Mouse (Mus musculus) left cerebral cortex, adult 2 months (tissue): Measurements from ENCODE around the gene Dnajc22. TPM values are rescaled to one million over a fixed set of nuclear protein-coding genes. Genes with fewer than 3 reads are reported as not detected.

Source experiments
- DNase-seq, 2 experiments: peaks; one replicate each; pipeline ENCODE4 v3.0.0; 2021 to 2022; ENCODE audit warnings: low spot score in 2 of 2, mixed read lengths in 1 of 2; ENCODE audit errors: extremely low spot score in 1 of 2
- H3K27ac ChIP-seq: fragments of 200-600 bp; 2 replicates; pipeline ENCODE4 v1.8.1; 2022
- H3K4me3 ChIP-seq: fragments of 200-600 bp; 2 replicates; pipeline ENCODE4 v1.8.1; 2022
- CTCF ChIP-seq: fragments of 200-600 bp; IDR thresholded peaks from 2 replicates; pipeline ENCODE4 v1.8.1; 2022; ENCODE audit warnings: antibody characterized with exemption, mild to moderate bottlenecking, moderate library complexity
- intact Hi-C: fragments of 180-260 bp; cut with DNase I; formaldehyde crosslinking; loops from one replicate; pipeline ENCODE4 v1.15.1; 2025
- microRNA-seq, 2 experiments: library from miRNA; unstranded; fragments of <30 nt; microRNA quantifications; one replicate each; pipeline ENCODE4 v1.2.0; 2021
- total RNA-seq, 2 experiments: library from RNA; stranded (reverse); gene quantifications; 2 replicates each; pipeline ENCODE4 v1.2.3; 2021

Dnajc22 gene
- total RNA-seq, 2 experiments from 2014 or later = 0.21 TPM; not detected in 1

GRCm38 (mm10) chr15:99125711-99126080, 32.7 kb downstream of the Dnajc22 start, which contains the start of gene Spats2:
Gene Spats2 (plus strand): TSS chr15:99125916.
- Histone ChIP-seq H3K27ac (peak within 1 kb of the TSS; percentile 86), H3K4me3 (peak within 1 kb of the TSS; percentile 65)
- TF ChIP-seq CTCF = no peak
- no peak for DNase-seq
- intact Hi-C loops = loop anchor here (5.0 kb wide), 1 partner anchor 67 kb away; no protein-coding TSS in a partner anchor

GRCm38 (mm10) chr15:99126081-99126815, 33.3 kb downstream of the Dnajc22 start:
- peak; percentile 89 to 92 for DNase-seq
- H3K4me3 ChIP-seq = peak overlapping the region; percentile 65
- peak overlapping the region; percentile 86 for H3K27ac ChIP-seq
- no peak for TF ChIP-seq CTCF
- intact Hi-C loops = loop anchor here (5.0 kb wide), 1 partner anchor 66 kb away; no protein-coding TSS in a partner anchor

GRCm38 (mm10) chr15:99126816-99127365, 33.9 kb downstream of the Dnajc22 start:
- TF ChIP-seq CTCF = no peak
- intact Hi-C loops = loop anchor here (5.0 kb wide), 1 partner anchor 65 kb away; no protein-coding TSS in a partner anchor
- Histone ChIP-seq H3K4me3 (peak overlapping the region; percentile 65), H3K27ac (peak overlapping the region; percentile 86)
- DNase-seq = no peak

- DNase-seq = no peak
- Histone ChIP-seq H3K4me3 (peak overlapping the region; percentile 65), H3K27ac (no peak overlapping the region)
- intact Hi-C loops = loop anchor here (5.0 kb wide), 1 partner anchor 64 kb away; no protein-coding TSS in a partner anchor
- no peak for TF ChIP-seq CTCF
Observed at GRCm38 (mm10) chr15:99127851-99128522, 35.0 kb downstream of the Dnajc22 start.

GRCm38 (mm10) chr15:99129441-99129840, 36.5 kb downstream of the Dnajc22 start:
- no peak overlapping the region for H3K27ac ChIP-seq
- DNase-seq = no peak
- TF ChIP-seq CTCF = no peak
- no peak overlapping the region for H3K4me3 ChIP-seq
- intact Hi-C loops = loop anchor here (5.0 kb wide), 1 partner anchor 63 kb away; no protein-coding TSS in a partner anchor

GRCm38 (mm10) chr15:99129956-99130910, 37.3 kb downstream of the Dnajc22 start:
- no peak overlapping the region for H3K27ac ChIP-seq
- no peak overlapping the region for H3K4me3 ChIP-seq
- no peak for DNase-seq
- intact Hi-C loops = loop anchor here (5.0 kb wide), 1 partner anchor 62 kb away; no protein-coding TSS in a partner anchor
- no peak for TF ChIP-seq CTCF

GRCm38 (mm10) chr15:99138389-99138788, 45.4 kb downstream of the Dnajc22 start:
- intact Hi-C loops = no loop called here

GRCm38 (mm10) chr15:99139669-99140068, 46.7 kb downstream of the Dnajc22 start:
- no peak for DNase-seq
- peak; percentile 76 for TF ChIP-seq CTCF
- intact Hi-C loops = loop anchor here (5.0 kb wide), 1 partner anchor 48 kb away; no protein-coding TSS in a partner anchor

More at GRCm38 (mm10) chr15:99138389-99138788, 45.4 kb downstream of the Dnajc22 start:
- no peak overlapping the region for H3K4me3 ChIP-seq
- DNase-seq = no peak
- TF ChIP-seq CTCF = no peak
- no peak overlapping the region for H3K27ac ChIP-seq

GRCm38 (mm10) chr15:99150516-99150915, 57.5 kb downstream of the Dnajc22 start:
- TF ChIP-seq CTCF = no peak
- intact Hi-C loops = no loop called here
- Histone ChIP-seq H3K4me3 (no peak overlapping the region), H3K27ac (no peak overlapping the region)
- no peak for DNase-seq

More at GRCm38 (mm10) chr15:99139669-99140068, 46.7 kb downstream of the Dnajc22 start:
- Histone ChIP-seq H3K4me3 (no peak overlapping the region), H3K27ac (no peak overlapping the region)

- Histone ChIP-seq H3K4me3 (no peak overlapping the region), H3K27ac (no peak overlapping the region)
- intact Hi-C loops = no loop called here
- DNase-seq = no peak
- TF ChIP-seq CTCF = no peak
Observed at GRCm38 (mm10) chr15:99151324-99151723, 58.4 kb downstream of the Dnajc22 start.

- intact Hi-C loops = no loop called here
- Histone ChIP-seq H3K4me3 (no peak overlapping the region), H3K27ac (no peak overlapping the region)
- DNase-seq = no peak
- no peak for TF ChIP-seq CTCF
Observed at GRCm38 (mm10) chr15:99153466-99153865, 60.5 kb downstream of the Dnajc22 start.

Small RNA genes lying within 50 kb of the gene (microRNA-seq; reads per million reads assigned to microRNA genes)
- gene Mir6960 = 0 reads per million in 2 experiments

Other genes starting within 250 kb of the Dnajc22 start
- gene Kmt2d, start 222.0 kb upstream of the Dnajc22 start, total RNA-seq = 100 to 1,000 TPM; 100 to 101 TPM
- 10 to 100 TPM; 11.8 to 12.1 TPM for gene Rhebl1, start 198.6 kb upstream of the Dnajc22 start, total RNA-seq
- gene Dhh, start 194.6 kb upstream of the Dnajc22 start, total RNA-seq = under 1 TPM in 1 of 2 experiments, not detected in 1; 0.28 TPM
- gene Lmbr1l, start 174.9 kb upstream of the Dnajc22 start, total RNA-seq = 10 to 100 TPM; 17.8 to 19.1 TPM
- gene Tuba1b, start 158.6 kb upstream of the Dnajc22 start, total RNA-seq = 100 to 1,000 TPM; 509 to 550 TPM
- gene Gm49450, start 139.6 kb upstream of the Dnajc22 start, total RNA-seq = not detected
- 100 to 1,000 TPM; 817 to 827 TPM for gene Tuba1a, start 139.5 kb upstream of the Dnajc22 start, total RNA-seq
- 10 to 100 TPM; 56.1 to 61.4 TPM for gene Tuba1c, start 63.3 kb upstream of the Dnajc22 start, total RNA-seq
- gene Prph, start 38.0 kb upstream of the Dnajc22 start, total RNA-seq = under 1 TPM; 0.91 to 0.97 TPM
- under 1 TPM in 1 of 2 experiments, not detected in 1; 0.72 TPM for gene Troap, start 18.6 kb upstream of the Dnajc22 start, total RNA-seq
- gene C1ql4, start 5.4 kb upstream of the Dnajc22 start, total RNA-seq = not detected
- gene Spats2, start 32.7 kb downstream of the Dnajc22 start, total RNA-seq = 10 to 100 TPM; 34.8 to 35.6 TPM
- 100 to 1,000 TPM; 174 to 180 TPM for gene Kcnh3, start 131.7 kb downstream of the Dnajc22 start, total RNA-seq
- gene Mcrs1, start 158.8 kb downstream of the Dnajc22 start, total RNA-seq = 10 to 100 TPM; 77.3 to 81.0 TPM
- 100 to 1,000 TPM; 111 to 119 TPM for gene Prpf40b, start 201.9 kb downstream of the Dnajc22 start, total RNA-seq
- gene Fam186b, start 202.7 kb downstream of the Dnajc22 start, total RNA-seq = 1 to 10 TPM; 1.3 to 1.8 TPM